10 mouse cellular contexts compared by ENCODE assay signal in genomic region chr5:48038033-48038432, GRCm38 (mm10). TPM values are rescaled to one million over a fixed set of nuclear protein-coding genes. Genes with fewer than 3 reads are reported as not detected.
DNase-seq lines count a peak whose midpoint lies in the region; ATAC-seq and TF ChIP-seq lines count a peak whose summit lies in the region.
"Had no signal": no experiment of that assay in that cellular context is flagged by ENCODE, and none has a peak within 500 bp of the region (broad histone marks: within the 10 kb centered on the region; RNA-seq: fewer than 3 reads in every experiment).

No protein-coding gene starts in this region.

- H3K9me3 ChIP-seq in forebrain, embryonic 12.5 days = no peaks in the 10 kb centered on the region
- H3K9me3 ChIP-seq: limb, embryonic 15.5 days; stomach, embryonic 15.5 days had no signal

- no peak overlapping the region for H3K9ac ChIP-seq in forebrain, embryonic 12.5 days
- H3K9ac ChIP-seq: limb, embryonic 15.5 days; stomach, embryonic 15.5 days had no signal

- H3K36me3 ChIP-seq in forebrain, embryonic 12.5 days (replicated peaks) = no peaks in the 10 kb centered on the region
- H3K36me3 ChIP-seq: limb, embryonic 15.5 days; stomach, embryonic 15.5 days had no signal

- no peak overlapping the region for H3K4me3 ChIP-seq in lung, adult 2 months (replicated peaks; ENCODE audit: extremely low read depth, low read depth, low read length)
- H3K4me3 ChIP-seq in forebrain, embryonic 12.5 days (replicated peaks) = no peak overlapping the region
- H3K4me3 ChIP-seq: limb, embryonic 15.5 days; stomach, embryonic 15.5 days had no signal

- peak; percentile 26 to 27 for DNase-seq in cerebellum, postnatal 14 days
- DNase-seq in cerebellum, adult 11-12 months = no peak
- DNase-seq in lung, adult 2 months = no peak
- no peak for DNase-seq in lung, adult 18-20 months
- DNase-seq in lung, postnatal 10 days = peak; percentile 62
- DNase-seq in natural killer cell, adult 2 months (ENCODE audit: low spot score in 2 of 2) = no peak
- no peak for DNase-seq in gastrocnemius, postnatal 25 days

- peak; percentile 76 for ATAC-seq in forebrain, embryonic 12.5 days (ENCODE audit: low FRiP score)

- no peak overlapping the region for H3K4me2 ChIP-seq in forebrain, embryonic 12.5 days
- H3K4me2 ChIP-seq: limb, embryonic 15.5 days; stomach, embryonic 15.5 days had no signal

- H3K27ac ChIP-seq in forebrain, embryonic 12.5 days = no peak overlapping the region
- H3K27ac ChIP-seq: limb, embryonic 15.5 days; stomach, embryonic 15.5 days had no signal

- WGBS in lung, adult 2 months = 33% methylated on average over 5 of the region's 5 CpGs
- WGBS in forebrain, embryonic 12.5 days = 33% methylated on average over 5 of the region's 5 CpGs

- TF ChIP-seq POLR2A in lung, adult 2 months (IDR thresholded peaks at IDR 0.05; ENCODE audit: borderline replicate concordance, extremely low read depth, low read depth, low read length) = no peak

- no peaks in the 10 kb centered on the region for H3K27me3 ChIP-seq in forebrain, embryonic 12.5 days
- H3K27me3 ChIP-seq: limb, embryonic 15.5 days; stomach, embryonic 15.5 days had no signal

- H3K4me1 ChIP-seq in lung, adult 2 months (ENCODE audit: control insufficient read depth, insufficient read depth, low read length) = no peaks in the 10 kb centered on the region
- no peaks in the 10 kb centered on the region for H3K4me1 ChIP-seq in forebrain, embryonic 12.5 days
- H3K4me1 ChIP-seq: limb, embryonic 15.5 days; stomach, embryonic 15.5 days had no signal

- peak; percentile 38; the same call in 1 of the 2 replicates for TF ChIP-seq CTCF in lung, adult 2 months (IDR thresholded peaks at IDR 0.05; ENCODE audit: insufficient read depth, low read length)

RNA-seq across cellular contexts. Expression of gene Slit2, which starts 55.1 kb away (rescaled TPM):
- 22.1 and 26.2 TPM in 2 replicates for polyA plus RNA-seq in lung, adult 2 months (2012; rRNA removed)
- polyA plus RNA-seq in forebrain, embryonic 12.5 days (2016; fragmentation: Nextera tagmentation; extraction: Ambion mirVana) = 34.0 and 35.5 TPM in 2 replicates
- total RNA-seq in gastrocnemius, postnatal 25 days (2021) = 1 to 10 TPM in 1 of 2 experiments, under 1 TPM in 1; 0.54 to 1.1 TPM

Comparison
In these comparisons a context has a peak if more than half of its experiments do, and no peak if none do; other contexts are left out.
1. DNase-seq: peak in cerebellum, postnatal 14 days (2 of 2) and lung, postnatal 10 days (single experiment); none in cerebellum, adult 11-12 months (single experiment), lung, adult 2 months (single experiment), lung, adult 18-20 months (0 of 2), natural killer cell, adult 2 months (0 of 2) and gastrocnemius, postnatal 25 days (single experiment).